Mouse (Mus musculus) CD8-positive naive resting alpha-beta T cell, adult 2 months (primary cell): ENCODE measurements around the gene Hsd3b4.
"Not testable (repeated sequence)": the region's sequence is repeated elsewhere in the genome, so short reads cannot be mapped to it uniquely, and the experiment has no call there.

Experiments used
- DNase-seq, 2 experiments: peaks; one replicate each; pipeline ENCODE4 v3.0.0; 2022; ENCODE audit warnings: low read depth in 2 of 2, low spot score in 2 of 2

Hsd3b4 gene

GRCm38 (mm10) chr3:98510414-98510813, at the start of gene Hsd3b4:
Gene Hsd3b4 (minus strand): TSS chr3:98510514.
- not testable (repeated sequence) for DNase-seq

GRCm38 (mm10) chr3:98550832-98551231, 40.5 kb upstream of the Hsd3b4 start:
- not testable (repeated sequence) for DNase-seq

- DNase-seq = not testable (repeated sequence)
These were observed 39.9 kb upstream of the Hsd3b4 start for GRCm38 (mm10) chr3:98550215-98550614.

- DNase-seq = not testable (repeated sequence)
These were observed 38.2 kb upstream of the Hsd3b4 start for GRCm38 (mm10) chr3:98548495-98548894.

- DNase-seq = not testable (repeated sequence)
These were observed 37.3 kb upstream of the Hsd3b4 start for GRCm38 (mm10) chr3:98547641-98548040.

- not testable (repeated sequence) for DNase-seq
These were observed 14.7 kb upstream of the Hsd3b4 start for GRCm38 (mm10) chr3:98524978-98525377.

GRCm38 (mm10) chr3:98524552-98524951, 14.2 kb upstream of the Hsd3b4 start:
- DNase-seq = not testable (repeated sequence)

- DNase-seq = not testable (repeated sequence)
These were observed 12.5 kb upstream of the Hsd3b4 start for GRCm38 (mm10) chr3:98522779-98523178.

- DNase-seq = not testable (repeated sequence)
These were observed 3.1 kb downstream of the Hsd3b4 start for GRCm38 (mm10) chr3:98507229-98507628.

- not testable (repeated sequence) for DNase-seq
These were observed 12.9 kb downstream of the Hsd3b4 start for GRCm38 (mm10) chr3:98497401-98497800.

GRCm38 (mm10) chr3:98496762-98497161, 13.6 kb downstream of the Hsd3b4 start:
- not testable (repeated sequence) for DNase-seq

- not testable (repeated sequence) for DNase-seq
These were observed 15.3 kb downstream of the Hsd3b4 start for GRCm38 (mm10) chr3:98495055-98495454.

- not testable (repeated sequence) for DNase-seq
These were observed 16.1 kb downstream of the Hsd3b4 start for GRCm38 (mm10) chr3:98494184-98494583.

GRCm38 (mm10) chr3:98471499-98471898, 38.8 kb downstream of the Hsd3b4 start:
- DNase-seq = not testable (repeated sequence)

GRCm38 (mm10) chr3:98471057-98471456, 39.3 kb downstream of the Hsd3b4 start:
- DNase-seq = not testable (repeated sequence)

GRCm38 (mm10) chr3:98469323-98469722, 41.0 kb downstream of the Hsd3b4 start:
- DNase-seq = not testable (repeated sequence)

GRCm38 (mm10) chr3:98457026-98457425, 53.3 kb downstream of the Hsd3b4 start, which contains the start of gene Gm4450:
Gene Gm4450 (minus strand): TSS chr3:98457126.
- not testable (repeated sequence) for DNase-seq

GRCm38 (mm10) chr3:98453786-98454185, 56.5 kb downstream of the Hsd3b4 start:
- DNase-seq = not testable (repeated sequence)
